Mouse (Mus musculus): ENCODE data around the gene Aqp1. TPM values are rescaled to one million over a fixed set of nuclear protein-coding genes. Genes with fewer than 3 reads are reported as not detected.

The Aqp1 gene
- polyA plus RNA-seq (2012): 48.8 and 69.9 TPM in 2 replicates

GRCm38 (mm10) chr6:55335989-55336514 is at the start of gene Aqp1:
Gene Aqp1 (plus strand): TSS chr6:55336432.

GRCm38 (mm10) chr6:55376076-55376475 is 39.8 kb downstream of the Aqp1 start, which contains the start of gene Ghrhr:
Gene Ghrhr (plus strand): TSS chr6:55376295.

Other genes starting within 250 kb of the Aqp1 start
- gene Crhr2, start 203.4 kb upstream of the Aqp1 start, polyA plus RNA-seq (2012): not detected in 2 replicates
- not detected in 2 replicates for gene Inmt, start 161.4 kb upstream of the Aqp1 start, polyA plus RNA-seq (2012)
- gene Mindy4, start 133.0 kb upstream of the Aqp1 start, polyA plus RNA-seq (2012): 1.1 and 1.2 TPM in 2 replicates
- 0.04 TPM in 1 of 2 replicates, not detected in the other for gene Ghrhr, start 39.9 kb downstream of the Aqp1 start, polyA plus RNA-seq (2012)
- not detected in 2 replicates for gene Adcyap1r1, start 115.5 kb downstream of the Aqp1 start, polyA plus RNA-seq (2012)